Mouse (Mus musculus): Measurements from ENCODE around the gene Akap13. TPM values are rescaled to one million over a fixed set of nuclear protein-coding genes. Genes with fewer than 3 reads are reported as not detected.

Akap13 gene
- polyA plus RNA-seq, 1 experiment from 2014 or later = 41.0 TPM

DNA sequence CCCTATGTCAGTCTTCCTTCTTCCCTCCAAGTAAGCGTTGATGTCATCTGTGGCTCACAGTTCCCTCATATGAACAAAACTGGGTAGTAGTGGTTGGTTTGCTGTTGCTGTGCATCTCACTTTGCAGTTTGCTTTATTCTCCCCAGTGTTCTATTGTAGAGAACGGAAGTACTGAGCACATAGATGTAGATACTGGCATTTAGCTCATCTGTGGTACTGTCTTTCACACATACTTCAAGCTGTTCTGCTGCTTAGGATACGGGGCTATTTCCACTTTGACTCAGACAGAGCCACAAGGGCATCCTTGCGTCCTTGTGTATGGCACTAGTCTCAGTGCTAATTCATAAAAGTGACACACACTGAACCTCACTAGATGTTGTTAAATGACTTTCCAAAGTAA is 259.7 kb downstream of the Akap13 start:
- H3K4me3 ChIP-seq (ENCODE audit: low read depth, low read length) = no peak overlapping the region
- H3K9ac ChIP-seq (ENCODE audit: low read depth, low read length) = no peak overlapping the region
- no peak for ATAC-seq (ENCODE audit: low read depth)
- peaks cover 8% of the 10 kb centered on the region; the same call in 1 of the 2 replicates for H3K4me1 ChIP-seq (ENCODE audit: control insufficient read depth, low read depth, low read length)
- peaks cover 19% of the 10 kb centered on the region for H3K36me3 ChIP-seq (ENCODE audit: control insufficient read depth, insufficient read depth)
- no peaks in the 10 kb centered on the region for H3K9me3 ChIP-seq (replicated peaks; ENCODE audit: control insufficient read depth, low read length)
- no peaks in the 10 kb centered on the region for H3K27me3 ChIP-seq (ENCODE audit: control insufficient read depth, insufficient read depth, low read depth, low read length)
- 84% methylated on average over 4 of the region's 4 CpGs for WGBS (ENCODE audit: insufficient replicate concordance)
- H3K4me2 ChIP-seq (ENCODE audit: low read depth, low read length) = no peak overlapping the region
- H3K27ac ChIP-seq (ENCODE audit: low read length) = no peak overlapping the region

DNA sequence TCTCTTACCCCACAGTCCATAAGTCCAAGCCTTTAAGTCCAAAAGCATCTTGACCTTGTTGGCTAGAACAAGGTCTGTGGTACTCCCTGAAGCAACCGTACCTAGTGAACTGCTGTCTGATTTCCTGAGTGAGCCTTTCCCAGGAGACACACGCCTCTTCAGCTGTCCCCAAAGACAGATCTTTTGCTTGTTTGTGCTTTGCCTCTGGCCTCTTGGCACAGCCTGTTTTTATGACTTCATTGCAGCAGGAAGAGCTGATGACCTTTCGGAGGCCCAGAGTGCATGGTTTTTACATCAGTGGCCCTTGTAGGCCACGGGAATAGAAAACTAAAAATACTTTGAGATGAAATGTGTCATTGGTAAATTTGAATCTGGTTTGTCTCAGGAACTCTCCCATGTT is 260.6 kb downstream of the Akap13 start:
- peaks cover 26% of the 10 kb centered on the region for H3K36me3 ChIP-seq (ENCODE audit: control insufficient read depth, insufficient read depth)
- H3K4me1 ChIP-seq (ENCODE audit: control insufficient read depth, low read depth, low read length) = peaks cover 8% of the 10 kb centered on the region; the same call in 1 of the 2 replicates
- H3K4me3 ChIP-seq (ENCODE audit: low read depth, low read length) = no peak overlapping the region
- no peak for ATAC-seq (ENCODE audit: low read depth)
- H3K9me3 ChIP-seq (replicated peaks; ENCODE audit: control insufficient read depth, low read length) = no peaks in the 10 kb centered on the region
- no peak overlapping the region for H3K4me2 ChIP-seq (ENCODE audit: low read depth, low read length)
- no peaks in the 10 kb centered on the region for H3K27me3 ChIP-seq (ENCODE audit: control insufficient read depth, insufficient read depth, low read depth, low read length)
- no peak overlapping the region for H3K27ac ChIP-seq (ENCODE audit: low read length)
- 68% methylated on average over 4 of the region's 4 CpGs for WGBS (ENCODE audit: insufficient replicate concordance)
- no peak overlapping the region for H3K9ac ChIP-seq (ENCODE audit: low read depth, low read length)

DNA sequence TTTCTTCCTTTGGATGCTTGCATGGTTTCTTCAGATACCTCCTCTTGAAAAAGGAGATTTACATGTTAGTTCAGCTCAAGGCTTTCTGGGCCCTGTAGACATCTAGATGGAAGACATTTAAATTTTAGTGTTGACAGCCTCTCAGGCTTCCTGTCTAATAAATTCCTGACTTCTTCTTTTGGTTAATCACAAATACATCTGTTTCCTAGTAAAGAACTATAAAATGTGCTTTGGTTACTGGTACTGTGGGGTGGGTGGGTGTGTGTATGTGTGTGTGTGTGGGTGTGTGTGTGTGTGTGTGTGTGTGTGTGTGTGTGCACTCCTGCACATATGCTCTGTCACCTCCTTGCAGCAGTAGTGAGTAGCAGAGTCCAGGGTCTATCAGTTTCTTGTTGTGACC is 262.0 kb downstream of the Akap13 start:
- H3K4me2 ChIP-seq (ENCODE audit: low read depth, low read length) = no peak overlapping the region
- no peak for ATAC-seq (ENCODE audit: low read depth)

DNA sequence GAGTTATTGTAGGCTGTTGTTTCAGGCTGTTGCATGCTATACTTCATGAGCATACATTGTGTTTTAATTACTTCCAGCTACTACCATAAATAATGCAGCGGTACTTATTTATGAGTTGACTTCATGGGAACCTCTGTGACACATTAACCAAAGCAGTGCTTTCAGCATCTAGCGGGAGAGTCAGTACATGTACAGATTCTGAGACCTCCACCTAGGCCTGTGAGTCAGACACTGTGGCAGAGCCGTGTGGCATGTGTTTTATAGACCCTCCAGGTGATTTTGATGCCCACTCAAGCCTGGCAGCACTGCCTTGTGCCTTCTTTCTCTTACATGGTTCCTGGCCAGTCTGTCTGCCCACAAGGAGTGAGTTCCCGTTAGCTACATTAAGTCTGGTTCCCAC is 266.0 kb downstream of the Akap13 start:
- H3K9me3 ChIP-seq (replicated peaks; ENCODE audit: control insufficient read depth, low read length) = no peaks in the 10 kb centered on the region
- H3K36me3 ChIP-seq (ENCODE audit: control insufficient read depth, insufficient read depth) = peaks cover 48% of the 10 kb centered on the region
- 85% methylated on average over 4 of the region's 4 CpGs for WGBS (ENCODE audit: insufficient replicate concordance)
- H3K9ac ChIP-seq (ENCODE audit: low read depth, low read length) = no peak overlapping the region
- H3K27me3 ChIP-seq (ENCODE audit: control insufficient read depth, insufficient read depth, low read depth, low read length) = no peaks in the 10 kb centered on the region
- H3K4me3 ChIP-seq (ENCODE audit: low read depth, low read length) = no peak overlapping the region
- ATAC-seq (ENCODE audit: low read depth) = no peak
- no peak overlapping the region for H3K4me2 ChIP-seq (ENCODE audit: low read depth, low read length)
- no peaks in the 10 kb centered on the region for H3K4me1 ChIP-seq (ENCODE audit: control insufficient read depth, low read depth, low read length)
- H3K27ac ChIP-seq (ENCODE audit: low read length) = no peak overlapping the region

More for the DNA sequence above, 262.0 kb downstream of the Akap13 start:
- H3K4me1 ChIP-seq (ENCODE audit: control insufficient read depth, low read depth, low read length) = peaks cover 8% of the 10 kb centered on the region; the same call in 1 of the 2 replicates
- H3K4me3 ChIP-seq (ENCODE audit: low read depth, low read length) = no peak overlapping the region
- H3K36me3 ChIP-seq (ENCODE audit: control insufficient read depth, insufficient read depth) = peaks cover 22% of the 10 kb centered on the region
- no peaks in the 10 kb centered on the region for H3K9me3 ChIP-seq (replicated peaks; ENCODE audit: control insufficient read depth, low read length)
- H3K27ac ChIP-seq (ENCODE audit: low read length) = no peak overlapping the region
- no peak overlapping the region for H3K9ac ChIP-seq (ENCODE audit: low read depth, low read length)
- no peaks in the 10 kb centered on the region for H3K27me3 ChIP-seq (ENCODE audit: control insufficient read depth, insufficient read depth, low read depth, low read length)

DNA sequence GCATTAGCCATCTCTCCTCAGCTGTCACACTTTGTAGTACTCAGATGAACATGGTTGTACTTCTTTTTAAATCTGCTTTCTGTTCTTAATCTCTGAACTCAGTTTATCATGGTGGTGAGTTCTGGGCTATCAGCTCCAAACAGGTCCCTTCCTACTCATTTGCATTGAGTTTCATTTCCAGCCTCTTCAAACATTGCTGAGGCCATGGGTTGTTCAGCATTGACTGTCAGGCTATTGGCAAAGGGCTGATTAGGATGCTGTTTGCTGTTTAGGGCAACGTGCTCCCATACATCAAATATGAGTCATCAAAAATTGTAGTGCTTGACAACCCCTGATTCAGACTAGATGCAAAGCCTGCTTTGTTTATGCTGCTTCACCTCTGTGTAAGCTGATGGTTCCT is 268.7 kb downstream of the Akap13 start:
- no peaks in the 10 kb centered on the region for H3K4me1 ChIP-seq (ENCODE audit: control insufficient read depth, low read depth, low read length)
- ATAC-seq (ENCODE audit: low read depth) = no peak
- 29% methylated on average over 1 of the region's 1 CpGs for WGBS (ENCODE audit: insufficient replicate concordance)
- no peaks in the 10 kb centered on the region for H3K27me3 ChIP-seq (ENCODE audit: control insufficient read depth, insufficient read depth, low read depth, low read length)
- no peak overlapping the region for H3K27ac ChIP-seq (ENCODE audit: low read length)
- no peak overlapping the region for H3K9ac ChIP-seq (ENCODE audit: low read depth, low read length)
- H3K4me3 ChIP-seq (ENCODE audit: low read depth, low read length) = no peak overlapping the region
- H3K9me3 ChIP-seq (replicated peaks; ENCODE audit: control insufficient read depth, low read length) = no peaks in the 10 kb centered on the region
- H3K4me2 ChIP-seq (ENCODE audit: low read depth, low read length) = no peak overlapping the region
- H3K36me3 ChIP-seq (ENCODE audit: control insufficient read depth, insufficient read depth) = peaks cover 64% of the 10 kb centered on the region

DNA sequence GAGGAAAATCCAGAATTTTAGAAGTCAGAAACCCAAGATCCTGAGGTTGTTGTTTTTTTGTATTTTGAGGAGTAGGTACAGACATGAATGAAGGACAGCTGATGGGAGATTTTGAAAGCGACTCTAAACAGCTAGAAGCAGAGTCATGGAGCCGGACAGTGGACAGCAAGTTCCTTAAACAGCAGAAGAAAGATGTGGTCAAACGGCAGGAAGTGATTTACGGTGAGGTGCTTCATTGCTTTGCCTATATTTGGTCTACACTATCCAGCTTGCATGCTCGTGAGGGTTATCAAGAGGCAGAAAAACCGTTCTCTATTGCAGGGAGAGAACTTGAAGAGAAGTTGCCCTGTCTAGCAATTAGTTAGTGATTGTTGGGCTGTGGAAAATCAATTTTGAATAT is 270.6 kb downstream of the Akap13 start:
- no peak for ATAC-seq (ENCODE audit: low read depth)
- H3K9ac ChIP-seq (ENCODE audit: low read depth, low read length) = no peak overlapping the region
- no peaks in the 10 kb centered on the region for H3K27me3 ChIP-seq (ENCODE audit: control insufficient read depth, insufficient read depth, low read depth, low read length)
- H3K4me2 ChIP-seq (ENCODE audit: low read depth, low read length) = no peak overlapping the region
- H3K4me1 ChIP-seq (ENCODE audit: control insufficient read depth, low read depth, low read length) = no peaks in the 10 kb centered on the region
- no peaks in the 10 kb centered on the region for H3K9me3 ChIP-seq (replicated peaks; ENCODE audit: control insufficient read depth, low read length)
- peaks cover 68% of the 10 kb centered on the region for H3K36me3 ChIP-seq (ENCODE audit: control insufficient read depth, insufficient read depth)
- WGBS (ENCODE audit: insufficient replicate concordance) = 36% methylated on average over 6 of the region's 6 CpGs
- H3K27ac ChIP-seq (ENCODE audit: low read length) = no peak overlapping the region
- no peak overlapping the region for H3K4me3 ChIP-seq (ENCODE audit: low read depth, low read length)

DNA sequence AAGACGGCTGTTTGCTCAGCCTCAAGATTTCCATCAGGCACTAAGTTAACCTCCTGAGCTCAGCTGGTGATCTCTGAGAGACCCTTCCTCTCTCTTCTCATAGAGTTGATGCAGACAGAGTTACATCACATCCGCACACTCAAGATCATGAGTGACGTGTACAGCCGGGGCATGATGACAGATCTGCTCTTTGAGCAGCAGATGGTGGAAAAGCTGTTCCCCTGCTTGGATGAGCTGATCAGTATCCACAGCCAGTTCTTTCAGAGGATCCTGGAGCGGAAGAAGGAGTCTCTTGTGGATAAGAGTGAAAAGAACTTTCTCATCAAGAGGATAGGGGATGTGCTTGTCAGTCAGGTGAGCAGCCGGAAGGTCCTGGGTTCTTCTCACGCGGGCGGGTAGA is 271.5 kb downstream of the Akap13 start:
- no peak for ATAC-seq (ENCODE audit: low read depth)
- Histone ChIP-seq H3K9me3 (replicated peaks; ENCODE audit: control insufficient read depth, low read length) (no peaks in the 10 kb centered on the region), H3K27ac (ENCODE audit: low read length) (no peak overlapping the region), H3K4me3 (ENCODE audit: low read depth, low read length) (no peak overlapping the region), H3K4me2 (ENCODE audit: low read depth, low read length) (no peak overlapping the region), H3K27me3 (ENCODE audit: control insufficient read depth, insufficient read depth, low read depth, low read length) (no peaks in the 10 kb centered on the region), H3K4me1 (ENCODE audit: control insufficient read depth, low read depth, low read length) (no peaks in the 10 kb centered on the region), H3K9ac (ENCODE audit: low read depth, low read length) (no peak overlapping the region), H3K36me3 (ENCODE audit: control insufficient read depth, insufficient read depth) (peaks cover 74% of the 10 kb centered on the region)
- WGBS (ENCODE audit: insufficient replicate concordance) = 90% methylated on average over 9 of the region's 9 CpGs

DNA sequence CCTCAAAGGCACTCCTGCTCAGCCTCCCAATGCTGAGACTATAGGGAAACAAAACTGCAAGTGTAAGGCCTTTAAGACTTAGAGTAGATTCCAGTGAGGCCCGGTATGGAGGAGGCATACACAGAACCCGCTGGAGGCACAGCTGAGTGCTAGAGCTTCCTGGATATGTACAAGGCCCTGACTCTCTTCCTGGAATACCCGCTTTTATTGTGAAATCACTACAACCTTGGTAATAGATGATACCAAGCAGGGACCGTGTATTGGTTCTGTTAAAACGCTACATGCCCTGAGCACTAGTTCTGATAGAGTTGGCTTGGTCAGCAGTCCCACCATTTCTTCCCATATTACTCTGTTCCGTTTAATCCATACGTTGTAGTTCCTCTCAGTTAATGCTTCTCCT is 274.3 kb downstream of the Akap13 start:
- WGBS (ENCODE audit: insufficient replicate concordance) = 84% methylated on average over 7 of the region's 7 CpGs

DNA sequence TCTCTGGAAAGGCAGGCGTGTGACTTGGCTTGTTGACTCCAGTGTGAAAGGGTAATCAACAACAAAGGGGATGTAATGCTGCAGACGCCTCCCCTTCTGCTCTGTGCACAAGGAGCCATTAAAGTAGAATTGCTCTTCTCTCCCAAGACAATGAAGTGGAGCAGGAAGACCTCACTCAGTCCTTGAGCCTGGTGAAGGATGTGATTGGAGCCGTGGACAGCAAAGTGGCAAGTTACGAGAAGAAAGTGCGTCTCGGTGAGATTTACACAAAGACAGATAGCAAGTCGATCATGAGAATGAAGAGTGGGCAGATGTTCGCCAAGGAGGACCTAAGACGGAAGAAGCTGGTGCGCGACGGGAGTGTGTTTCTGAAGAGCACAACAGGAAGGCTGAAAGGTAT is 274.9 kb downstream of the Akap13 start:
- Histone ChIP-seq H3K4me2 (ENCODE audit: low read depth, low read length) (no peak overlapping the region), H3K4me3 (ENCODE audit: low read depth, low read length) (no peak overlapping the region), H3K27me3 (ENCODE audit: control insufficient read depth, insufficient read depth, low read depth, low read length) (no peaks in the 10 kb centered on the region), H3K9me3 (replicated peaks; ENCODE audit: control insufficient read depth, low read length) (no peaks in the 10 kb centered on the region), H3K36me3 (ENCODE audit: control insufficient read depth, insufficient read depth) (peaks cover 79% of the 10 kb centered on the region), H3K4me1 (ENCODE audit: control insufficient read depth, low read depth, low read length) (no peaks in the 10 kb centered on the region), H3K9ac (ENCODE audit: low read depth, low read length) (no peak overlapping the region), H3K27ac (ENCODE audit: low read length) (no peak overlapping the region)
- ATAC-seq (ENCODE audit: low read depth) = no peak
- 87% methylated on average over 12 of the region's 12 CpGs for WGBS (ENCODE audit: insufficient replicate concordance)

More for the DNA sequence above, 274.3 kb downstream of the Akap13 start:
- H3K4me3 ChIP-seq (ENCODE audit: low read depth, low read length) = no peak overlapping the region
- peaks cover 77% of the 10 kb centered on the region for H3K36me3 ChIP-seq (ENCODE audit: control insufficient read depth, insufficient read depth)
- no peaks in the 10 kb centered on the region for H3K9me3 ChIP-seq (replicated peaks; ENCODE audit: control insufficient read depth, low read length)
- H3K27ac ChIP-seq (ENCODE audit: low read length) = no peak overlapping the region
- ATAC-seq (ENCODE audit: low read depth) = no peak
- no peaks in the 10 kb centered on the region for H3K4me1 ChIP-seq (ENCODE audit: control insufficient read depth, low read depth, low read length)
- H3K27me3 ChIP-seq (ENCODE audit: control insufficient read depth, insufficient read depth, low read depth, low read length) = no peaks in the 10 kb centered on the region
- no peak overlapping the region for H3K4me2 ChIP-seq (ENCODE audit: low read depth, low read length)
- no peak overlapping the region for H3K9ac ChIP-seq (ENCODE audit: low read depth, low read length)

DNA sequence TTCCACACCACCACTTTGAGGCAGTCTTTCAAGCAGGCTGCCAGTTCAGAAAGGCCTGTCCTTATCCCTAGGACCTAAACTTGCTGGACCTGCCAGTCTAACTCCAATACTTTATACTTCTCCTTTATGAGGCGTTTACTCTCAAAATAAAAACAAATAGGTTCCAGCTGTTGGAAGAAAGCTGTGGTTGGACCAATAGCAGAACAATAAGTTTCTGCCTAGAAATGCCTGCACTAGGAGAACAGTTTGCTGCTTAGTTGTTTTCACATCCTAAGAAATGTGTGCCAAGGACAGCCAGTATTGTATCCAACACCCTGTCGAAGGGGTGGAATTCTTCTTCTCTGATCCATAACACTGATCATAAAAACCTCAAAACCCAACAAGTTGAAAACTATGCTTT is 276.6 kb downstream of the Akap13 start:
- peaks cover 78% of the 10 kb centered on the region for H3K36me3 ChIP-seq (ENCODE audit: control insufficient read depth, insufficient read depth)
- H3K27me3 ChIP-seq (ENCODE audit: control insufficient read depth, insufficient read depth, low read depth, low read length) = no peaks in the 10 kb centered on the region
- no peak overlapping the region for H3K9ac ChIP-seq (ENCODE audit: low read depth, low read length)
- no peak overlapping the region for H3K4me3 ChIP-seq (ENCODE audit: low read depth, low read length)
- H3K4me2 ChIP-seq (ENCODE audit: low read depth, low read length) = no peak overlapping the region
- no peaks in the 10 kb centered on the region for H3K9me3 ChIP-seq (replicated peaks; ENCODE audit: control insufficient read depth, low read length)
- no peaks in the 10 kb centered on the region for H3K4me1 ChIP-seq (ENCODE audit: control insufficient read depth, low read depth, low read length)
- no peak overlapping the region for H3K27ac ChIP-seq (ENCODE audit: low read length)
- ATAC-seq (ENCODE audit: low read depth) = no peak
- WGBS (ENCODE audit: insufficient replicate concordance) = 89% methylated on average over 2 of the region's 2 CpGs
